Mouse (Mus musculus) T-helper 2 cell (primary cell): ENCODE measurements around the gene Atp13a2.

Experiments
- in situ Hi-C: fragments of 300-600 bp; cut with MboI, MseI; formaldehyde crosslinking; loops from one replicate; pipeline ENCODE4 v1.15.1; 2025; ENCODE audit warnings: high pct_unique_total_duplicates

Gene Atp13a2

DNA sequence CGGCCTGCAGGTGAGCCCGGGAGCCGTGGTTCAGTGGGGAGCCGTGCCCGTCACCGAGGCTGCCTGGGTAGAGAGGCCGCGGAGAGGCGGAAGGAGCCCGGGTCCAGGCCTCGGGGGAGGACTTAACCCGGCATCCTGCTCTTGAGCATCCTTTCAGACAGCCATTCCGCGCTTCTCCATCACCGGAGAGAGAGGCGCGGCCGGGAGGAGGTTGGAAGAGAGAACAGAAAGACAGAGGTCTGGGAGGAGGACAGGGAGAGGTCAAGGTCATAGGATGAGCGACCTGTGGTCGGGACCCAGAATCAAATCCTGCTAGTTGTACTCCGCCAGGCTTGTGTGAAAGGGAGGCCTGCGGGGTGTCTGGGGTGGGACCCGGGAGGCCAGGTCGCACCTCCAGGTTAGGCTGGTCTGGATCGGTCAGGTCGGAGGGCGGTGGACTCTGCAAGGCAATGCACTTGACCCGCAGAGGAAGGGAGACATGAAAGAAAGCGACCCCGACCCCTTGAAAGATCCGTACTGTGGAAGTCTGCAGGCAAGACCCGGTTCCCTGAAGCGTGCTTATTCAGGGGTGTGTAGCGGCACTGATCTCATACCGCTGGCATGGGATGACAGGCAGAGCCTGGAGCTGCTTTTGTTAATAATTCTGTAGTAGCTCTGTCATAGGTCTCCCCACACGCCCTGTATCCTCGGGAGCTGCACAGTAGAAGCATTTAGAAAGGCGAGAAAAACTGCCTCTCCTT is 25.0 kb upstream of the Atp13a2 start:
- in situ Hi-C loops = loop anchor here (5.0 kb wide), 2 partner anchors 101 to 139 kb away; partner anchors contain the start of gene Crocc

DNA sequence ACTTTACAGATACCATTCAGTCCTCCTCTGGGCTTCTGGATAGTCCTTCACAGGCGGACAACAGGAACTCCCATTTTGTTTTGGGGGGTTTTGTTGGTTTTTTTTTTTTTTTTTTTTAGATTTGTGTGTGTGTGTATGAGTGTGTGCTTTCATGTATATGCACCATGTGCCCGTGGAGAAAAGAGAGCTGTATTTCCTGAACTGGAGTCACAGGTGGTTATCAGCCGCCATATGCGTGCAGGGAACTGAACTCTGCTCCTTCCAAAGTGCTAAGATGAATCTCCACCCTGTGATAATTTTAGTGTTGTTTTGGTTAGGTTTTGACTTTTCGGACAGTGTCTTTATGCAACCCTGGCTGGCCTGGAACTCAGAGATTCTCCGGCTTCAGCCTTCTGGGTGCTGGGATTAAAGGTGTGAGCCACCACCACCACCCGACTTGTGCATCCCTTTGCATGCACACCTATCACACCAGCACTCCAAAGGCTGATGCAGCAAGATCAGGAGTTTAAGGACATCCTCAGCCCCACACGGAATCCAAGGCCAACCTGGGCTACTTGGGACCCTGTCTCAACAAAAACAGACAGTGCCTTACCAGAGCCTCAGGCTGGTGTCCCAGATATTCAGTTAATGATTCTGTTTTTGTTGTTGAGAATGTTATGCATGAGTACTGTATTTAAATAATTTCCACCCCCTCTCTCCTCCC is 24.3 kb upstream of the Atp13a2 start:
- in situ Hi-C loops = loop anchor here (5.0 kb wide), 2 partner anchors 100 to 140 kb away; partner anchors contain the start of gene Crocc

DNA sequence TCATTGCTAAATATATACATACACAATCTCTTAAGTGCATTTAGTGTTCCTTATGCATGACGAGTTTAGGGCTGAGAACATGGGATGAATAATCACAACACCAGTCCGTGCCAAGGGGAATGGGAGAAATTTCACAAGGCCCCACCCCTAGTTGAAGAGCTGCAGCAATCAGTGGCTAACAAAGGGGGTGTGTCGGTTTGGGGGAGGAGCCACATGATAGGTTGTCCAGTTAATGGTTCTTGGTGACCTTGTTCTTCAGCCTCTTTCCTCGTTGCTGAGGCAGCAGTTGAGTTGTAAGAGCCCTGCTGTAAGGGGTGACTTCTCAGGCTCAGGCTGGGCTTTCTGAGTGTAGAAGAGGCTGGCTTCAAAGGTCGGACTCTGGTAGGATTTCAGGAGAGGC is 23.7 kb upstream of the Atp13a2 start:
- in situ Hi-C loops = loop anchor here (5.0 kb wide), 2 partner anchors 99 to 141 kb away; partner anchors contain the start of gene Crocc

DNA sequence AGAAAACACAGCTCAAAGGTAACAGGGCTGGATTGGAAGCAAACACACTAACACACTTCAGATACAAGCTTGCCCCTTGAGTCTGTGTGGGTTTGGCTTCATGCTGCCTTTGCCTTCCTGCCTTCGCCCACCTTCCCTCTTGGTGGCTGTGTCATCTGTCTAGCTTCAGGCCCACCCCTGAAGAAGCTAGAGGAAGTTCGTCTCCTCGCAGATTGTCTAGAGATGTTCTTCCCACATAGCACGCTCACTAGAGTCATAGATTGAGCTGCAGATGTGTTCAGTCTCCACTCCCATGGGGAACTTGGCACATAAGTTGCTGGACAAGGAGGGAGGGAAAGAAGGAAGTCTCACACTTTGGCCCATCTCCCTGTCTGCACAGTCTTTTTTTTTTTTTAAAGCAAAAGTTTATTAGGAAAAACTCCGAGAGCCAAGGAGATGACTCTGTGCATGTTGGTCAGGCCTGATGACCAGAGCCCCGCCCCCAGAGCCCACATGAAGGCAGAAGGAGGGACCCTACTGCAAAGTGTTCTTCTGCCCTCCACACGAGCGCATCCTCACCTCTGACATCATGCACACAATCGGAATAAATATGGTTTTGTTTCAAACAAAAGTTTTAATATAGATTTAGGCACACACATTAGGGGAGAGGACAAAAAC is 22.6 kb upstream of the Atp13a2 start:
- in situ Hi-C loops = loop anchor here (5.0 kb wide), 2 partner anchors 98 to 142 kb away; partner anchors contain the start of gene Crocc

- in situ Hi-C loops = loop anchor here (5.0 kb wide), 2 partner anchors 98 to 142 kb away; partner anchors contain the start of gene Crocc
Measured at GRCm38 (mm10) chr4:140964620-140965019, 22.1 kb upstream of the Atp13a2 start.

- in situ Hi-C loops = no loop called here
Measured at GRCm38 (mm10) chr4:140967386-140968159, 19.1 kb upstream of the Atp13a2 start.

- in situ Hi-C loops = no loop called here
Measured at GRCm38 (mm10) chr4:140971691-140972090, 15.0 kb upstream of the Atp13a2 start.

GRCm38 (mm10) chr4:140974408-140974807 is 12.3 kb upstream of the Atp13a2 start:
- in situ Hi-C loops = no loop called here

DNA sequence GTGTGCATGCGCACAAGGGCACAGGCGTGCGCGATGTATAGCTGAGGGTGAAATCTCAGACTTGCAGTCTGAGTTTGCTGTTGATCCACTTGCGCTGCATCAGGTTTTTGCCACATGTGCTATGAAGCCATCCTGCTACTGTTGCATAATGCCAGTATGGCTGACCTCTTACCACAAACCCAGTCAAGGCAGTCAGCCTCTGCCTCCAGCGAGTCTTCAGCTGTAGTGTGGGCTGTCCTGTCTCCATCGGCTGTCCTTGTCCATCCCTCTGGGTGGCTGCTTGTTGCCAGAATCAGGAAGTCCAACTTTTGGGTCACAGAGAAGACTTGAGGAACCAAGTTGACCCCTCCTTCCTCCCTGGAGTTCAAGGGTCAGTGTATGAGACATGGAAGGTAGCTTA is 11.3 kb upstream of the Atp13a2 start:
- in situ Hi-C loops = no loop called here

GRCm38 (mm10) chr4:140977278-140977677 is 9.4 kb upstream of the Atp13a2 start:
- in situ Hi-C loops = no loop called here

DNA sequence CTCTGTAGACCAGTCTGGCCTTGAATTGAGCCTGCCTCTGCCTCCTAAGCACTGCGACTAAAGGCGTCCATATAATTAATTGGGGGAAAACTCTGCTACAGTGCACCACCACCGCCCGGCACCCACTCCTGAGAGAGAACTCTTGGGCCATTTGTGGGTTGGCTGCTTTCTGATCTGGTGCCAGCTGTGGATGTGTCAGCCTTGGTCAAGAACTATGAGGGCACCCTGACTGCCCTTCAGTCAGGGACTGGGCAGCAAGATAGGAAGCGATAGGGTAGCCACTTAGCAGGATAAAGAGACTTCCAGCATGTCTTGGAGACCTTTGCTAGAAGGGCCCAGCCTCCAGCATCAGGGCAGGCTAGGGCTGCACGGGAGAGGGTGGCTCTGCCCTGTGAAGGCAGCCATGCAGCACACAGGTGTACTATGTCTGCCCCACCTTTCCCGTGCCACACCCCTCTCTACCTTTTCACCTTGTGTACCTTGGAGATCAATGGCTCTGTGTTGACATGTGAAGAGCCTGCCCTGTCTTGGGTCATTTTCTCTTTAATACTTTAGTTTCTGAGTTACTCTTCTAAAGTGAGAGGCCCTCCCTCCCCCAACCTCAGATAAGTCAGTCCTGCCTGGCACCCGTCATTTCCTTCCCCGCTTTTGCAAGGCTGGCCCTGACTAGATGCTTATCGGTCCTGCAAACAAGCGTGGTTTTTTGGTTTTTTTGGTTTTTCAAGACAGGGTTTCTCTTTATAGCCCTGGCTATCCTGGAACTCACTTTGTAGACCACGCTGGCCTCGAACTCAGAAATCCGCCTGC is 8.6 kb upstream of the Atp13a2 start:
- in situ Hi-C loops = no loop called here

- in situ Hi-C loops = loop anchor here (5.0 kb wide), 1 partner anchor 51 kb away; no protein-coding TSS in a partner anchor
Measured at GRCm38 (mm10) chr4:140981605-140982004, 5.1 kb upstream of the Atp13a2 start.

DNA sequence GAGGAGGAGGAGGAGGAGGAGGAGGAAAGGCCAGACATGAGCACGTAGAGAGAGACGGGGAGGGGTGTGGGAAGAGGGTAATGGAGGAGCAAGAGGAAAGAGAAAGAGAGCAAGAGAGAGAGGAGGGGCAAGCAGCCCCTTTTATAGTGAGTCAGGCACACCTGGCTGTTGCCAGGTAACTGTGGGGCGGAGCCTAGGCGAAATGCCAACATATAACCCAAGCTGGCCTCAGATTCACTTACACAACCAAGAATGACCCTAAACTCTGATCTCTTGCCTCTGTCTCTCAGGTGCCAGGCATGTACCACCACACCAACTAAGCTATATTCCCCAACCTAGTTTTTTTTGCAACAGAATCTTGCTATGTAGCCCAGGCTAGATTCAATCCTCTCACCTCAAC is 3.9 kb upstream of the Atp13a2 start:
- in situ Hi-C loops = loop anchor here (5.0 kb wide), 1 partner anchor 49 kb away; no protein-coding TSS in a partner anchor

GRCm38 (mm10) chr4:140983442-140983841 is 3.2 kb upstream of the Atp13a2 start:
- in situ Hi-C loops = loop anchor here (5.0 kb wide), 1 partner anchor 49 kb away; no protein-coding TSS in a partner anchor

DNA sequence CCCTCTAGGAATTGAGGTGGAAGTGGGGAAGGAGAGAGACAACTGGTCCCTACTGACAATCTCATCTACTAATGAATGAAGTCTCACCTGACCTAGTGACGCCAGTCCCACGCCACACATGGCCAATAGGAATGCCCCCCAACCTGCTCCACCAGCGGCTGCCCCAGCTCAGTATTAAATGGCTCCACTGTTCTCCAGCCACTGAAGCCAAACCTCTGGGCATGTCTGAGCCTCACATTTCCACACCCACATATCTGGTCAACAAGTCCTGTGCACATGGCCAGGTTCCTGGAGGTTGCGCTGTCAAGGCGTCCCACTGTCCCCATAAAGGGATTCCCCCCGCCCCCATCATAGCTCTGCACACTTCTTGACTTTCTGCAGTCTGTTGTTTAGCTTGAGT is 2.1 kb upstream of the Atp13a2 start:
- in situ Hi-C loops = loop anchor here (5.0 kb wide), 1 partner anchor 48 kb away; no protein-coding TSS in a partner anchor

GRCm38 (mm10) chr4:140986024-140986710 is 506 bp upstream of the Atp13a2 start:
- in situ Hi-C loops = no loop called here

DNA sequence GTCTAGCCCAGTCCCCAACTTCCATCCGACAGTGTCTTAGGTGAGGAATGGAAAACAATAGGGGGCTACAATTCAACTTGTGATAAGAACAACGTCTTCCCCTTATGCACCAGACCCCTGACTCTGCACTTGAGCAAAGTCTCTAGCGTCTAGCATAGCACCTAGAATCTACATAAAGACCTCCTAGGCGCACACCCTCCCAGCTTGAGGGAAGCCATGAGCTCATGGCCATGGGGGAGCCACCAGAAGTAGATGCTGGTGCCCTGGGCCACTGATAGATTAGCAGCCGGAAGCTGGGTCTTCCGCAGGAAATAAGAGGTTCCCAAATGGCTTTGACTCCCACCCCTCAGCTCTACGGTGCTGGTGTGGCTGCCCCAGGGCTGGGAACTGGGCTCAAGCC is 803 bp downstream of the Atp13a2 start:
- in situ Hi-C loops = no loop called here

- in situ Hi-C loops = no loop called here
Measured at GRCm38 (mm10) chr4:140988706-140989290, 2.1 kb downstream of the Atp13a2 start.

GRCm38 (mm10) chr4:140989447-140989846 is 2.8 kb downstream of the Atp13a2 start:
- in situ Hi-C loops = no loop called here
